Mouse (Mus musculus) lung, postnatal 0 days (tissue): ENCODE results near the gene Sec13.

Experiments used
- CTCF ChIP-seq: IDR thresholded peaks from 2 replicates; pipeline ENCODE4 v1.5.1; 2016; ENCODE audit warnings: antibody characterized with exemption, mild to moderate bottlenecking
- EP300 ChIP-seq: IDR thresholded peaks from 2 replicates; pipeline ENCODE4 v1.6.1; 2016; ENCODE audit warnings: antibody characterized with exemption, mild to moderate bottlenecking, control low read depth

GRCm38 (mm10) chr6:113768804-113769203 is 28.3 kb upstream of the Sec13 start:
- TF ChIP-seq EP300 (no peak), CTCF (no peak)
